Mouse (Mus musculus) liver, embryonic 13.5 days (tissue): Measurements from ENCODE around the gene Spc24. TPM values are rescaled to one million over a fixed set of nuclear protein-coding genes. Genes with fewer than 3 reads are reported as not detected.
A peak's percentile ranks its signal among the peaks of the same experiment; 100 is the strongest.

Experiments used
- ATAC-seq: fragments of 200-750 bp; cut with Nextera tagmentation; 2 replicates; pipeline ENCODE4 v1.8.0; 2017; ENCODE audit warnings: low read depth, mild to moderate bottlenecking, moderate number of reproducible peaks, moderate library complexity
- DNase-seq: peaks from one replicate; pipeline ENCODE4 v3.0.0; 2022
- H3K27ac ChIP-seq: fragments of 300-500 bp; sonication (generic); 2 replicates; pipeline ENCODE4 v1.5.1; 2015; ENCODE audit warnings: moderate library complexity, mild to moderate bottlenecking, inconsistent platforms
- H3K27me3 ChIP-seq: fragments of 300-500 bp; sonication (generic); 2 replicates; pipeline ENCODE4 v1.6.1; 2015; ENCODE audit warnings: mild to moderate bottlenecking, inconsistent platforms
- H3K36me3 ChIP-seq: fragments of 300-500 bp; sonication (generic); 2 replicates; pipeline ENCODE4 v1.6.1; 2015; ENCODE audit warnings: mild to moderate bottlenecking, inconsistent platforms
- H3K4me1 ChIP-seq: fragments of 300-500 bp; sonication (generic); replicated peaks from 2 replicates; pipeline ENCODE4 v1.6.1; 2015; ENCODE audit warnings: inconsistent platforms
- H3K4me2 ChIP-seq: fragments of 300-500 bp; sonication (generic); 2 replicates; pipeline ENCODE4 v1.6.1; 2015; ENCODE audit warnings: inconsistent platforms, mild to moderate bottlenecking, moderate library complexity
- H3K4me3 ChIP-seq: fragments of 300-500 bp; sonication (generic); replicated peaks from 2 replicates; pipeline ENCODE4 v1.5.1; 2015; ENCODE audit warnings: mild to moderate bottlenecking, inconsistent platforms
- H3K9ac ChIP-seq: fragments of 300-500 bp; sonication (generic); 2 replicates; pipeline ENCODE4 v1.6.1; 2015; ENCODE audit warnings: mild to moderate bottlenecking, inconsistent platforms
- H3K9me3 ChIP-seq: fragments of 300-500 bp; sonication (generic); replicated peaks from 2 replicates; pipeline ENCODE4 v1.6.1; 2016; ENCODE audit warnings: inconsistent platforms
- WGBS: fragments of 180-500 bp; shearing (Covaris S2); methylation state at CpG from one replicate; pipeline ENCODE4 v1.1.7; 2015; ENCODE audit not compliant: insufficient replicate concordance; 5-methylcytosine and 5-hydroxymethylcytosine counted together
- polyA plus RNA-seq: library from polyadenylated mRNA; unstranded; fragments of >200 nt; fragmentation: Nextera tagmentation; extraction: Ambion mirVana; gene quantifications from 2 replicates; pipeline ENCODE4 v1.2.1, GENCODE M21; 2015

The Spc24 gene
- polyA plus RNA-seq = 86.3 and 91.5 TPM in 2 replicates

- Histone ChIP-seq H3K36me3 (peaks cover 33% of the 10 kb centered on the region), H3K4me3 (peak within 1 kb of the TSS; percentile 96), H3K27ac (peak within 1 kb of the TSS; percentile 83), H3K4me2 (peak within 1 kb of the TSS; percentile 83), H3K4me1 (peaks cover 45% of the 10 kb centered on the region), H3K9ac (peak within 1 kb of the TSS; percentile 94), H3K9me3 (no peaks in the 10 kb centered on the region), H3K27me3 (no peaks in the 10 kb centered on the region)
- peak; percentile 93 for DNase-seq
- ATAC-seq = peak; percentile 94
- WGBS = under 1% methylated on average over 50 of the region's 54 CpGs
Measured at GRCm38 (mm10) chr9:21760155-21761088, at the start of gene Spc24. Spc24 (minus strand) TSS chr9:21760303.

- peak overlapping the region; percentile 39; the same call in 1 of the 2 replicates for H3K27ac ChIP-seq
- no peak for DNase-seq
Measured at GRCm38 (mm10) chr9:21808561-21808960, 48.5 kb upstream of the Spc24 start.

GRCm38 (mm10) chr9:21806976-21807375 is 46.9 kb upstream of the Spc24 start:
- H3K4me2 ChIP-seq = no peak overlapping the region
- H3K4me1 ChIP-seq = peaks cover 26% of the 10 kb centered on the region
- 77% methylated on average over 11 of the region's 11 CpGs for WGBS
- H3K27ac ChIP-seq = peak overlapping the region; percentile 73
- no peak for DNase-seq
- no peaks in the 10 kb centered on the region for H3K36me3 ChIP-seq
- H3K27me3 ChIP-seq = no peaks in the 10 kb centered on the region
- no peak for ATAC-seq
- H3K9ac ChIP-seq = no peak overlapping the region
- H3K9me3 ChIP-seq = no peaks in the 10 kb centered on the region
- no peak overlapping the region for H3K4me3 ChIP-seq

More at GRCm38 (mm10) chr9:21808561-21808960, 48.5 kb upstream of the Spc24 start:
- H3K9ac ChIP-seq = no peak overlapping the region
- H3K27me3 ChIP-seq = no peaks in the 10 kb centered on the region
- ATAC-seq = no peak
- H3K4me1 ChIP-seq = peaks cover 26% of the 10 kb centered on the region
- H3K4me3 ChIP-seq = no peak overlapping the region
- no peaks in the 10 kb centered on the region for H3K9me3 ChIP-seq
- H3K36me3 ChIP-seq = no peaks in the 10 kb centered on the region
- no peak overlapping the region for H3K4me2 ChIP-seq
- 47% methylated on average over 3 of the region's 3 CpGs for WGBS

GRCm38 (mm10) chr9:21806363-21806762 is 46.3 kb upstream of the Spc24 start:
- H3K4me2 ChIP-seq = no peak overlapping the region
- DNase-seq (no peak), ATAC-seq (peak; percentile 76)
- H3K27me3 ChIP-seq = no peaks in the 10 kb centered on the region
- H3K9me3 ChIP-seq = no peaks in the 10 kb centered on the region
- H3K4me1 ChIP-seq = peaks cover 26% of the 10 kb centered on the region
- H3K4me3 ChIP-seq = no peak overlapping the region
- no peak overlapping the region for H3K9ac ChIP-seq
- 23% methylated on average over 3 of the region's 3 CpGs for WGBS
- no peaks in the 10 kb centered on the region for H3K36me3 ChIP-seq
- peak overlapping the region; percentile 73 for H3K27ac ChIP-seq

- WGBS = 35% methylated on average over 13 of the region's 13 CpGs
- H3K4me3 ChIP-seq = no peak overlapping the region
- no peak overlapping the region for H3K27ac ChIP-seq
- H3K27me3 ChIP-seq = no peaks in the 10 kb centered on the region
- no peaks in the 10 kb centered on the region for H3K36me3 ChIP-seq
- ATAC-seq = peak; percentile 56
- H3K4me2 ChIP-seq = no peak overlapping the region
- H3K9ac ChIP-seq = no peak overlapping the region
- no peaks in the 10 kb centered on the region for H3K9me3 ChIP-seq
- peaks cover 33% of the 10 kb centered on the region for H3K4me1 ChIP-seq
- DNase-seq = peak; percentile 51
Measured at GRCm38 (mm10) chr9:21803986-21804644, 44.0 kb upstream of the Spc24 start.

GRCm38 (mm10) chr9:21801591-21801990 is 41.5 kb upstream of the Spc24 start:
- H3K4me2 ChIP-seq = no peak overlapping the region
- H3K27ac ChIP-seq = no peak overlapping the region
- no peak overlapping the region for H3K9ac ChIP-seq
- ATAC-seq (no peak), DNase-seq (no peak)
- H3K4me1 ChIP-seq = peaks cover 48% of the 10 kb centered on the region
- WGBS = 64% methylated on average over 7 of the region's 7 CpGs
- H3K4me3 ChIP-seq = no peak overlapping the region
- no peaks in the 10 kb centered on the region for H3K36me3 ChIP-seq
- peaks cover 13% of the 10 kb centered on the region; the same call in 1 of the 2 replicates for H3K27me3 ChIP-seq
- H3K9me3 ChIP-seq = no peaks in the 10 kb centered on the region

GRCm38 (mm10) chr9:21801121-21801520 is 41.0 kb upstream of the Spc24 start:
- no peak overlapping the region for H3K4me3 ChIP-seq
- peaks cover 48% of the 10 kb centered on the region for H3K4me1 ChIP-seq
- WGBS = 74% methylated on average over 7 of the region's 7 CpGs
- H3K9ac ChIP-seq = no peak overlapping the region
- no peaks in the 10 kb centered on the region for H3K36me3 ChIP-seq
- ATAC-seq (no peak), DNase-seq (no peak)
- H3K4me2 ChIP-seq = no peak overlapping the region
- no peak overlapping the region for H3K27ac ChIP-seq
- no peaks in the 10 kb centered on the region for H3K9me3 ChIP-seq
- peaks cover 13% of the 10 kb centered on the region; the same call in 1 of the 2 replicates for H3K27me3 ChIP-seq

- Histone ChIP-seq H3K9ac (no peak overlapping the region), H3K36me3 (peaks cover 17% of the 10 kb centered on the region), H3K4me1 (peaks cover 37% of the 10 kb centered on the region), H3K4me2 (peak overlapping the region; percentile 77), H3K4me3 (peak overlapping the region; percentile 67), H3K27me3 (peaks cover 13% of the 10 kb centered on the region; the same call in 1 of the 2 replicates), H3K27ac (peak overlapping the region; percentile 60; the same call in 1 of the 2 replicates), H3K9me3 (no peaks in the 10 kb centered on the region)
- DNase-seq = no peak
- ATAC-seq = peak; percentile 42
- WGBS = 44% methylated on average over 3 of the region's 3 CpGs
Measured at GRCm38 (mm10) chr9:21799010-21799350, 38.9 kb upstream of the Spc24 start.

- Histone ChIP-seq H3K36me3 (peaks cover 22% of the 10 kb centered on the region), H3K27me3 (peaks cover 13% of the 10 kb centered on the region; the same call in 1 of the 2 replicates), H3K9ac (peak within 1 kb of the TSS; percentile 65), H3K4me1 (peaks cover 37% of the 10 kb centered on the region), H3K9me3 (no peaks in the 10 kb centered on the region), H3K27ac (peak within 1 kb of the TSS; percentile 60), H3K4me2 (peak within 1 kb of the TSS; percentile 77), H3K4me3 (peak within 1 kb of the TSS; percentile 67)
- ATAC-seq (peak; percentile 76), DNase-seq (peak; percentile 72)
- WGBS = under 1% methylated on average over 52 of the region's 52 CpGs
Measured at GRCm38 (mm10) chr9:21798345-21799009, 38.4 kb upstream of the Spc24 start, which contains the start of gene Kank2. Kank2 (minus strand) TSS chr9:21798744.

GRCm38 (mm10) chr9:21797921-21798344 is 37.8 kb upstream of the Spc24 start:
- peak overlapping the region; percentile 65 for H3K9ac ChIP-seq
- H3K4me1 ChIP-seq = peaks cover 38% of the 10 kb centered on the region
- peaks cover 26% of the 10 kb centered on the region for H3K36me3 ChIP-seq
- DNase-seq (peak; percentile 30), ATAC-seq (peak; percentile 37)
- H3K4me3 ChIP-seq = peak overlapping the region; percentile 67
- peak overlapping the region; percentile 77 for H3K4me2 ChIP-seq
- WGBS = under 1% methylated on average over 26 of the region's 26 CpGs
- H3K9me3 ChIP-seq = no peaks in the 10 kb centered on the region
- H3K27me3 ChIP-seq = peaks cover 13% of the 10 kb centered on the region; the same call in 1 of the 2 replicates
- peak overlapping the region; percentile 60; the same call in 1 of the 2 replicates for H3K27ac ChIP-seq
